In the genomic region with DNA sequence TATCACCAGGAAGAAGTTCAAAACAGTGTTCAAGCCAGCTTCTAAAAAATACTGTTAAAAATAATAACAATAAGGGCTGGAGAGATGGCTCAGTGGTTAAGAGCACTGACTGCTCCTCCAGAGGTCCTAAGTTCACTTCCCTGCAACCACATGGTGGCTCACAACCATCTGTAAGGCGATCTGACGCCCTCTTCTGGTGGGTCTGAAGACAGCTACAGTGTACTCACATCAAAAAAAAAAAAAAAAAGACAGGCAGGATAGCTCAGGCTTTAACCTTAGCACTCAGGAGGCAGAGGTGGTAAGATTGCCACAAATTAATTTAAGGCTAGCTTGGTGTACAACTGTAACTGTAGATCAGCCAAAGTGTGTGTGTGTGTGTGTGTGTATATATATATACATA, we compare ENCODE assay signal across 8 mouse cellular contexts. TPM values are rescaled to one million over a fixed set of nuclear protein-coding genes. Genes with fewer than 3 reads are reported as not detected.
DNase-seq lines count a peak whose midpoint lies in the region; ATAC-seq lines count a peak whose summit lies in the region.

No protein-coding gene starts in this region.

- DNase-seq in heart, adult 11 months, result peak; percentile 88
- DNase-seq in heart, adult 8-10 months (ENCODE audit: low spot score), result no peak
- peak; percentile 43 for DNase-seq in 3134 (ENCODE audit: extremely low read depth, insufficient read length, low spot score)
- peak; percentile 89 for DNase-seq in R1 (ENCODE audit: low read depth, low spot score)
- peak; percentile 41 to 62 for DNase-seq in kidney, postnatal 25 days
- DNase-seq in spleen, postnatal 14 days (ENCODE audit: low spot score in 2 of 2), result peak; percentile 21 to 49
- DNase-seq in gastrocnemius, adult 18-20 months (ENCODE audit: low spot score), result no peak

- no peak for ATAC-seq in erythroid progenitor cell, adult 5-6 weeks (replicated peaks; ENCODE audit: low FRiP score, poor library complexity, severe bottlenecking)

RNA-seq across cellular contexts. Expression of a gene that starts 2.4 kb away (rescaled TPM):
- total RNA-seq in heart, adult 8-10 months (2022), result 1 to 10 TPM in 2 of 4 experiments, under 1 TPM in 1, not detected in 1; 0.57 to 7.1 (median 1.7) TPM
- not detected for total RNA-seq in gastrocnemius, adult 18-20 months (2021)
- total RNA-seq in erythroid progenitor cell, adult 5-6 weeks (2015; ENCODE audit: low replicate concordance), result not detected in 2 replicates
- total RNA-seq in erythroid progenitor cell, adult 5-6 weeks (2017; ENCODE audit: low replicate concordance), result not detected in 2 replicates

RNA-seq across cellular contexts. Expression of a gene that starts 5.8 kb away (rescaled TPM):
- 10 to 100 TPM; 18.8 to 22.3 (median 22.0) TPM for total RNA-seq in heart, adult 8-10 months (2022)
- 10 to 100 TPM in 1 of 2 experiments, 1 to 10 TPM in 1; 9.3 to 12.1 TPM for total RNA-seq in gastrocnemius, adult 18-20 months (2021)
- 1.1 and 5.0 TPM in 2 replicates for total RNA-seq in erythroid progenitor cell, adult 5-6 weeks (2015; ENCODE audit: low replicate concordance)
- total RNA-seq in erythroid progenitor cell, adult 5-6 weeks (2017; ENCODE audit: low replicate concordance), result 1.2 and 2.2 TPM in 2 replicates

RNA-seq across cellular contexts. Expression of a gene that starts 13.7 kb away (rescaled TPM):
- 1 to 10 TPM; 2.3 to 3.3 (median 3.1) TPM for total RNA-seq in heart, adult 8-10 months (2022)
- under 1 TPM; 0.80 to 0.90 TPM for total RNA-seq in gastrocnemius, adult 18-20 months (2021)
- 4.3 and 9.2 TPM in 2 replicates for total RNA-seq in erythroid progenitor cell, adult 5-6 weeks (2015; ENCODE audit: low replicate concordance)
- total RNA-seq in erythroid progenitor cell, adult 5-6 weeks (2017; ENCODE audit: low replicate concordance), result 4.3 and 4.4 TPM in 2 replicates

RNA-seq across cellular contexts. Expression of a gene that starts 34.3 kb away (rescaled TPM):
- total RNA-seq in heart, adult 8-10 months (2022), result 10 to 100 TPM; 11.0 to 16.3 (median 14.8) TPM
- 1 to 10 TPM; 5.0 to 6.0 TPM for total RNA-seq in gastrocnemius, adult 18-20 months (2021)
- total RNA-seq in erythroid progenitor cell, adult 5-6 weeks (2015; ENCODE audit: low replicate concordance), result 26.0 and 34.2 TPM in 2 replicates
- 7.8 and 8.2 TPM in 2 replicates for total RNA-seq in erythroid progenitor cell, adult 5-6 weeks (2017; ENCODE audit: low replicate concordance)

RNA-seq across cellular contexts. Expression of a gene that starts 57.2 kb away (rescaled TPM):
- under 1 TPM; 0.11 to 0.25 (median 0.19) TPM for total RNA-seq in heart, adult 8-10 months (2022)
- total RNA-seq in gastrocnemius, adult 18-20 months (2021), result not detected
- total RNA-seq in erythroid progenitor cell, adult 5-6 weeks (2015; ENCODE audit: low replicate concordance), result not detected in 2 replicates
- not detected in 2 replicates for total RNA-seq in erythroid progenitor cell, adult 5-6 weeks (2017; ENCODE audit: low replicate concordance)

Comparison
In these comparisons a context has a peak if more than half of its experiments do, and no peak if none do; other contexts are left out.
1. DNase-seq: peak in heart, adult 11 months (single experiment), 3134 (single experiment), R1 (single experiment), kidney, postnatal 25 days (2 of 2) and spleen, postnatal 14 days (2 of 2); none in heart, adult 8-10 months (single experiment) and gastrocnemius, adult 18-20 months (single experiment).